Mouse (Mus musculus) intestine, postnatal 0 days (tissue): ENCODE data around the gene Egfl8. TPM values are rescaled to one million over a fixed set of nuclear protein-coding genes. Genes with fewer than 3 reads are reported as not detected.

ENCODE experiments used
- ATAC-seq: fragments of 200-750 bp; cut with Nextera tagmentation; 2 replicates; pipeline ENCODE4 v1.8.0; 2017; ENCODE audit warnings: mild to moderate bottlenecking, moderate TSS enrichment, moderate library complexity
- H3K27ac ChIP-seq: fragments of 300-500 bp; sonication (generic); 2 replicates; pipeline ENCODE4 v1.5.1; 2014; ENCODE audit warnings: mild to moderate bottlenecking, low read depth, low read length, moderate library complexity
- H3K27me3 ChIP-seq: fragments of 300-500 bp; sonication (generic); replicated peaks from 2 replicates; pipeline ENCODE4 v1.6.1; 2014; ENCODE audit warnings: low read length, mixed read lengths; ENCODE audit not compliant: control insufficient read depth, insufficient read depth
- H3K36me3 ChIP-seq: fragments of 300-500 bp; sonication (generic); 2 replicates; pipeline ENCODE4 v1.6.1; 2014; ENCODE audit warnings: mild to moderate bottlenecking, moderate library complexity; ENCODE audit not compliant: control insufficient read depth, insufficient read depth
- H3K4me1 ChIP-seq: fragments of 300-500 bp; sonication (generic); replicated peaks from 2 replicates; pipeline ENCODE4 v1.6.1; 2014; ENCODE audit warnings: antibody characterized with exemption, low read length, mixed read lengths; ENCODE audit not compliant: control insufficient read depth, insufficient read depth
- H3K4me2 ChIP-seq: fragments of 300-500 bp; sonication (generic); replicated peaks from 2 replicates; pipeline ENCODE4 v1.6.1; 2014; ENCODE audit warnings: low read depth, mild to moderate bottlenecking, moderate library complexity
- H3K4me3 ChIP-seq: fragments of 300-500 bp; sonication (generic); 2 replicates; pipeline ENCODE4 v1.5.1; 2014; ENCODE audit warnings: low read depth, low read length
- H3K9ac ChIP-seq: fragments of 300-500 bp; sonication (generic); 2 replicates; pipeline ENCODE4 v1.6.1; 2014; ENCODE audit warnings: mild to moderate bottlenecking, low read depth, low read length
- H3K9me3 ChIP-seq: fragments of 300-500 bp; sonication (generic); 2 replicates; pipeline ENCODE4 v1.6.1; 2016; ENCODE audit warnings: mixed run types; ENCODE audit not compliant: control insufficient read depth
- CTCF ChIP-seq: sonication (generic); IDR thresholded peaks from 2 replicates; pipeline ENCODE4 v1.5.1; 2016; ENCODE audit warnings: low read depth, mild to moderate bottlenecking, control low read depth, antibody characterized with exemption, moderate library complexity
- WGBS: fragments of 180-500 bp; shearing (Covaris S2); extraction: QIAGEN DNeasy Blood & Tissue Kit; methylation state at CpG from one replicate; pipeline ENCODE4 v1.1.7; 2014; 5-methylcytosine and 5-hydroxymethylcytosine counted together
- polyA plus RNA-seq: library from polyadenylated mRNA; unstranded; fragments of >200 nt; fragmentation: Nextera tagmentation; extraction: Ambion mirVana; gene quantifications from 2 replicates; pipeline ENCODE4 v1.2.1, GENCODE M21; 2015

Gene Egfl8
- polyA plus RNA-seq, 1 experiment from 2014 or later = 2.5 TPM

DNA sequence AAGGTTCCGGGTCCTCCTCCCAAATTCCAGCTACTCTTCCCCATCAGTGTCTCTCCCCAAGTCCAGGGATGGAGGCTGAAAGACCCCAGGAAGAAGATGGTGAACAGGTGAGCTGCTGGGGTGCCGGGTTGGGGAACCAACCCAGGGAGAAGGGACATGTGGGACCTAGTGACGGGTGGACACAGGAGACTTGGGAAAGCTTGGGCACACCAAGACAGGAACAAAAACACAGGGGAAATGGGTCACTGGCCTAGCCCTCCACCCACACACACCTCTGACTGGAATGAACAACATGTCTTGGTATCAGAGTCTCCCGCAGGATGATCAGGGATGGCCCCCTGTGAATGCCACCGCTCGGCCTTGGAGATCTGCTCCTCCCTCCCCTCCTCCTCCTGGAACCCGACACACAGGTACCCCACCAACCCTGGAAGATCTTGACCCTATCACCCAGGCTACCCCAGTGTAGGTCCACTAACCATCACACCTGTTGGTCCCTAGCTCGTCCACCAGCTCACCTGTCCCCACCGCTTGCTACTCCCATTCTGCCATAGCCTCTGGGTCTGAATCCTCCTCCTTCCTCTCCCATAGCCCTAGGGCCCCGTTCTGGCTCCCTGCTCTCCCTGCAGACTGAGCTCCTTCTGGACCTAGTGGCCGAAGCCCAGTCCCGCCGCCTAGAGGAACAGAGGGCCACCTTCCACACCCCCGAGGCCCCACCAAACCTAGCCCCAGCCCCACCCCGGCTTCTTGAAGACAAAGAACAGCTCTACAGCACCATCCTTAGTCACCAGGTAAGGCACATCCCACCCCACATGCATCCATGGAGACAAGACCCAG is 25.4 kb downstream of the Egfl8 start:
- Histone ChIP-seq H3K4me1 (peaks cover 8% of the 10 kb centered on the region; the same call in 1 of the 2 replicates), H3K27ac (peak overlapping the region; percentile 66), H3K27me3 (no peaks in the 10 kb centered on the region)

DNA sequence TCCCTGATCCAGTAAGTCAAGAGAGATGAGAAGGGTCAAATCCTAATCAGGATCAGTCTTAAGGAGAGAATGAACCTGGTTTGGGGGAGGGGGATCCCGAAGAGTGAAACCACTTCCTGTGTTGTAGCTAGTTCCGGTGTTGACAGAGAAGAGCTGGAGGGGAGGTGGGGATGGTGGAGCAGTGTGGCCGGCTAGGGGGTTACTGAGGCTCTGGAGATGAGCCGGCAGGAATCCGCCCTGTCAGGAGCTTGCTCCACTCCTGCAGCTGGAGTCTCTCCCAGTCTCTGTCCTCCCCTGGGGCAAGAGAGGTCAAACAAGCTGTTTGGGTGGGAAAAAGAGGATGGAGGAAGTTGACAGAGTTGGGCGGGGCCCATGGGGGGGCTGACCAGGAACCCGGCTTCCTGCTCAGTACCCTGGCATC is 26.1 kb downstream of the Egfl8 start, which contains the start of gene Gpsm3:
TSS of gene Gpsm3 (plus strand) at position 126 of the 421 bp plus-strand sequence.
- 24% methylated on average over 7 of the region's 7 CpGs for WGBS
- H3K9ac ChIP-seq = no peak within 1 kb of the TSS

More for the DNA sequence above, 25.4 kb downstream of the Egfl8 start:
- no peak for ATAC-seq
- H3K4me3 ChIP-seq = peak overlapping the region; percentile 11; the same call in 1 of the 2 replicates
- no peak overlapping the region for H3K9ac ChIP-seq
- H3K4me2 ChIP-seq = peak overlapping the region; percentile 99
- peaks cover 13% of the 10 kb centered on the region; the same call in 1 of the 2 replicates for H3K36me3 ChIP-seq
- H3K9me3 ChIP-seq = no peaks in the 10 kb centered on the region
- WGBS = 66% methylated on average over 15 of the region's 15 CpGs
- TF ChIP-seq CTCF = no peak

DNA sequence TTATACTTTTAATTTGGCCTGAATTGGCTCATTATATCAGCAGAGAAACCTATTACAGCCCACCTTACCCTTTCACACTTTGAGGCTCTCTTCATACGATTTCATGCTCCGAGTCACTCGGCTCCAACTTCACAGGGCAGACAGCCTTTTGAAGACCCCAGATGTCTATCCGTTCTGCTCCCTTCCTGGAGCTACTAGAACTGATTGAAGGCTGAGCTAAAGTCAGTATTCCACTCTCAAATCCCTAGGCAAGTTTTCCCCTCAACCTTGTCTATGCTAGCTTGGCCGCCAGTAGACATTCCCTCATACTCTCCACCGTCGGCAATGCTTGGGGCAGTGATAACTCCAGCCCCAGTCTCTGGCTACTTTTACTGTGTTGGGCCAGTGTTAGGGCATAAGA is 26.6 kb downstream of the Egfl8 start:
- H3K9me3 ChIP-seq = no peaks in the 10 kb centered on the region
- 63% methylated on average over 7 of the region's 7 CpGs for WGBS
- no peaks in the 10 kb centered on the region for H3K27me3 ChIP-seq
- no peak overlapping the region for H3K4me3 ChIP-seq
- peak overlapping the region; percentile 66 for H3K27ac ChIP-seq
- H3K36me3 ChIP-seq = peaks cover 2% of the 10 kb centered on the region; the same call in 1 of the 2 replicates
- no peak overlapping the region for H3K9ac ChIP-seq
- peak overlapping the region; percentile 99 for H3K4me2 ChIP-seq
- peaks cover 8% of the 10 kb centered on the region; the same call in 1 of the 2 replicates for H3K4me1 ChIP-seq
- no peak for ATAC-seq
- TF ChIP-seq CTCF = no peak

More for the DNA sequence above, 26.1 kb downstream of the Egfl8 start, which contains the start of gene Gpsm3:
- Histone ChIP-seq H3K4me3 (peak within 1 kb of the TSS; percentile 11; the same call in 1 of the 2 replicates), H3K27ac (peak within 1 kb of the TSS; percentile 66), H3K4me1 (peaks cover 8% of the 10 kb centered on the region; the same call in 1 of the 2 replicates), H3K36me3 (peaks cover 7% of the 10 kb centered on the region; the same call in 1 of the 2 replicates), H3K27me3 (no peaks in the 10 kb centered on the region), H3K4me2 (peak within 1 kb of the TSS; percentile 99), H3K9me3 (no peaks in the 10 kb centered on the region)
- no peak for TF ChIP-seq CTCF
- ATAC-seq = no peak

DNA sequence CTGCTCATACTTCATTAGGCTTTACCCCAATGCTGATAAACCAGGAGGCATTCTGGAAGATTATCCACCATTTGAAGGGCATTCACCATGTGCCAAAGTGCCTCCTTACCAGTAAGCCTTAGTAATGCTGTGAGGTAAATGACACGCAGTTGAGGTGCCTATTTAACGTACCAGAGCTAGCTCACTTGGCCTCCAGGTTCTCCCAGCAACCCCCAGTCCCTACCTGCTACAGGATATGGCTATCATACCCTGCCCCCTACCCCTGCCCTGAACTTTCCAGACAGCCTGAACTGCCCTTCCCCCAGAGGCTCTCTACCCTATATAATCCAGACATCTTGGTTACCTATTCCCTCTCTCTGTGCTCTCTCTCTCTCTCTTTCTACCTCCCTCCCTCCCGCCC is 27.0 kb downstream of the Egfl8 start:
- Histone ChIP-seq H3K27ac (no peak overlapping the region), H3K27me3 (no peaks in the 10 kb centered on the region), H3K9ac (no peak overlapping the region), H3K9me3 (no peaks in the 10 kb centered on the region), H3K4me2 (peak overlapping the region; percentile 99), H3K4me1 (peaks cover 8% of the 10 kb centered on the region; the same call in 1 of the 2 replicates), H3K36me3 (no peaks in the 10 kb centered on the region), H3K4me3 (no peak overlapping the region)
- ATAC-seq = no peak
- 77% methylated on average over 3 of the region's 3 CpGs for WGBS
- no peak for TF ChIP-seq CTCF

DNA sequence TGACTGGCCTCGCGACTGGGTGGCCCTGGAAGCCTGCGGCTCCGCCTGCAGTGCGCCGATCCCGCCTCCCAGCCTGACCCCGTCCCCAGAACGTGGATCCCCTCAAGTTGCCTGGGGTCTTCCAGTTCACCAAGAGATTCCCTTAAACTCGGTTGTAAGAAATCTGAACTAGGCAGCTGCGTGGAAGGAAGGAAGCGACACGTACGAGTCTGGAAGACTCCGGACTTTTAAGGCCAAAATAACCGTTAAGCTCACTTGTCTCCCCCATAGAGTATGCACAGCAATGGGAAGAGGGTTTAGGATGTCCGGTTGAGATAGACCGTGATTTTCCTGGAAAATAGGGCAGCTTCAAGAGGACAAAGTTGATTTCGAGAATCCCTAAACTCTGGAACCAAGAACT is 28.0 kb downstream of the Egfl8 start:
- no peak for TF ChIP-seq CTCF
- no peak for ATAC-seq
- Histone ChIP-seq H3K4me1 (peaks cover 8% of the 10 kb centered on the region; the same call in 1 of the 2 replicates), H3K27me3 (no peaks in the 10 kb centered on the region), H3K9ac (peak overlapping the region; percentile 80), H3K27ac (peak overlapping the region; percentile 70), H3K9me3 (no peaks in the 10 kb centered on the region), H3K4me3 (peak overlapping the region; percentile 58), H3K36me3 (no peaks in the 10 kb centered on the region), H3K4me2 (peak overlapping the region; percentile 99)
- 2% methylated on average over 19 of the region's 19 CpGs for WGBS

DNA sequence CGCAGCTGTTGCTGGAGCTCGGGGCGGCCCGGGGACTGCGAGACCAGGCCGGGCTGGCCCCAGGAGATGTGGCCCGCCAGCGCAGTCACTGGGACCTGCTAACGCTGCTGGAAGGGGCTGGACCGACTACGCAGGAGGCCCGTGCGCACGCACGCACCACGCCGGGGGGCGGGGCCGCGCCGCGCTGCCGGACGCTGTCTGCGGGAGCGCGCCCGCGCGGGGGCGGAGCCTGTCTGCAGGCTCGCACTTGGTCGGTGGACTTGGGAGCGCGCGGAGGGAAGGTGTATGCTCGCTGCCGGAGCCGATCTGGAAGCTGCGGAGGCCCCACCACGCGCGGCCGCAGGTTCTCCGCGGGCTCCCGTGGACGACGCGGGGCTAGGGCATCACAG is 28.4 kb downstream of the Egfl8 start:
- TF ChIP-seq CTCF = no peak
- peak; percentile 90 for ATAC-seq
- WGBS = under 1% methylated on average over 49 of the region's 50 CpGs
- H3K4me1 ChIP-seq = peaks cover 8% of the 10 kb centered on the region; the same call in 1 of the 2 replicates
- peak overlapping the region; percentile 99 for H3K4me2 ChIP-seq
- H3K4me3 ChIP-seq = peak overlapping the region; percentile 58
- no peaks in the 10 kb centered on the region for H3K36me3 ChIP-seq
- no peaks in the 10 kb centered on the region for H3K27me3 ChIP-seq
- peak overlapping the region; percentile 80 for H3K9ac ChIP-seq
- no peaks in the 10 kb centered on the region for H3K9me3 ChIP-seq
- peak overlapping the region; percentile 70 for H3K27ac ChIP-seq
